In genomic region chr11:78497071-78497541, GRCm38 (mm10) we compare ENCODE assay signal across 8 mouse cellular contexts. TPM values are rescaled to one million over a fixed set of nuclear protein-coding genes. Genes with fewer than 3 reads are reported as not detected.
DNase-seq lines count a peak whose midpoint lies in the region.

No protein-coding gene starts in this region.

- DNase-seq in embryo, embryonic 10 days (ENCODE audit: low spot score), result peak; percentile 43
- no peak for DNase-seq in embryo, embryonic 10.5 days (ENCODE audit: low spot score)
- peak; percentile 12 to 21 for DNase-seq in CD8-positive naive resting alpha-beta T cell, adult 2 months (ENCODE audit: low read depth in 2 of 2, low spot score in 2 of 2)
- peak; percentile 79 for DNase-seq in cerebellum, adult 9-11 months
- DNase-seq in heart, postnatal 4 days, result peak; percentile 22
- DNase-seq in limb, embryonic 10.5 days (ENCODE audit: low spot score), result peak; percentile 62
- peak; percentile 70 for DNase-seq in neural tube, embryonic 10.5 days (ENCODE audit: extremely low spot score, low spot score)
- peak; percentile 56 for DNase-seq in thymus, postnatal 4 days

- peaks cover 87% of the 10 kb centered on the region for H3K27me3 ChIP-seq in limb, embryonic 10.5 days (ENCODE audit: low read depth, poor library complexity, severe bottlenecking)

- no peaks in the 10 kb centered on the region for H3K9me3 ChIP-seq in limb, embryonic 10.5 days (replicated peaks)

- no peaks in the 10 kb centered on the region for H3K36me3 ChIP-seq in limb, embryonic 10.5 days

- H3K4me3 ChIP-seq in limb, embryonic 10.5 days, result peak overlapping the region; percentile 76

- H3K27ac ChIP-seq in limb, embryonic 10.5 days, result 0 out of 2 replicates have a peak overlapping the region, but pooled peaks have one; percentile 30

- WGBS in limb, embryonic 10.5 days, result 2% methylated on average over 44 of the region's 44 CpGs

- peaks cover 16% of the 10 kb centered on the region for H3K4me1 ChIP-seq in limb, embryonic 10.5 days

RNA-seq across cellular contexts. Expression of gene Sarm1, which starts 0.4 kb away (rescaled TPM):
- under 1 TPM; 0.12 to 0.27 TPM for total RNA-seq in heart, postnatal 4 days (2021)
- polyA plus RNA-seq in limb, embryonic 10.5 days (2016; fragmentation: Nextera tagmentation; extraction: Ambion mirVana), result 2.3 and 2.5 TPM in 2 replicates

RNA-seq across cellular contexts. Expression of gene Vtn, which starts 1.8 kb away (rescaled TPM):
- 1 to 10 TPM; 4.8 to 8.6 TPM for total RNA-seq in heart, postnatal 4 days (2021)
- 0.11 TPM in 1 of 2 replicates, not detected in the other for polyA plus RNA-seq in limb, embryonic 10.5 days (2016; fragmentation: Nextera tagmentation; extraction: Ambion mirVana)

RNA-seq across cellular contexts. Expression of gene Sebox, which starts 6.1 kb away (rescaled TPM):
- not detected for total RNA-seq in heart, postnatal 4 days (2021)
- not detected in 2 replicates for polyA plus RNA-seq in limb, embryonic 10.5 days (2016; fragmentation: Nextera tagmentation; extraction: Ambion mirVana)

RNA-seq across cellular contexts. Expression of gene Tmem199, which starts 14.9 kb away (rescaled TPM):
- total RNA-seq in heart, postnatal 4 days (2021), result 10 to 100 TPM; 18.3 to 19.6 TPM
- polyA plus RNA-seq in limb, embryonic 10.5 days (2016; fragmentation: Nextera tagmentation; extraction: Ambion mirVana), result 73.7 and 85.5 TPM in 2 replicates

RNA-seq across cellular contexts. Expression of gene Poldip2, which starts 14.9 kb away (rescaled TPM):
- total RNA-seq in heart, postnatal 4 days (2021), result 100 to 1,000 TPM; 148 to 152 TPM
- 179 TPM in 2 replicates for polyA plus RNA-seq in limb, embryonic 10.5 days (2016; fragmentation: Nextera tagmentation; extraction: Ambion mirVana)
